Mouse (Mus musculus) liver, embryonic 14.5 days (tissue): ENCODE measurements around the gene Ppp1r7. TPM values are rescaled to one million over a fixed set of nuclear protein-coding genes. Genes with fewer than 3 reads are reported as not detected.

Experiments
- ATAC-seq: fragments of 200-750 bp; cut with Nextera tagmentation; 2 replicates; pipeline ENCODE4 v1.8.0; 2017; ENCODE audit warnings: moderate number of reproducible peaks, mild to moderate bottlenecking, moderate library complexity; ENCODE audit not compliant: insufficient read depth
- DNase-seq, 3 experiments: peaks; one replicate each; pipeline ENCODE4 v3.0.0-alpha.2; 2012 to 2013; ENCODE audit warnings: low read depth in 3 of 3, low spot score in 3 of 3
- H3K27ac ChIP-seq: fragments of 300-500 bp; sonication (generic); 2 replicates; pipeline ENCODE4 v1.5.1; 2014; ENCODE audit warnings: moderate library complexity, mild to moderate bottlenecking, control low read depth, inconsistent platforms
- H3K27me3 ChIP-seq: fragments of 300-500 bp; sonication (generic); 2 replicates; pipeline ENCODE4 v1.6.1; 2014; ENCODE audit warnings: mild to moderate bottlenecking, low read length, moderate library complexity; ENCODE audit not compliant: control insufficient read depth, insufficient read depth
- H3K36me3 ChIP-seq: fragments of 300-500 bp; sonication (generic); replicated peaks from 2 replicates; pipeline ENCODE4 v1.6.1; 2014; ENCODE audit warnings: low read depth; ENCODE audit not compliant: control insufficient read depth, insufficient read depth
- H3K4me1 ChIP-seq, 2 experiments: fragments of 200-500 bp in 1 of 2; fragments of 300-500 bp in 1 of 2; sonication (generic) in 1 of 2; replicated peaks; 2 replicates each; pipeline ENCODE4 v1.6.1; 2012 to 2014; ENCODE audit warnings: antibody characterized with exemption in 1 of 2, inconsistent platforms in 1 of 2, low read length in 1 of 2; ENCODE audit not compliant: control insufficient read depth in 2 of 2, insufficient read depth in 2 of 2
- H3K4me2 ChIP-seq: fragments of 300-500 bp; sonication (generic); 2 replicates; pipeline ENCODE4 v1.6.1; 2014; ENCODE audit warnings: low read depth, mild to moderate bottlenecking, control low read depth, moderate library complexity
- H3K4me3 ChIP-seq, 2 experiments: fragments of 200-500 bp in 1 of 2; fragments of 300-500 bp in 1 of 2; sonication (generic) in 1 of 2; 2 replicates each; pipeline ENCODE4 v1.5.1; 2012 to 2014; ENCODE audit warnings: low read depth in 2 of 2, low read length in 2 of 2, mild to moderate bottlenecking in 2 of 2, control low read depth in 1 of 2, inconsistent platforms in 1 of 2, moderate library complexity in 1 of 2; ENCODE audit not compliant: insufficient read depth in 1 of 2
- H3K9ac ChIP-seq: fragments of 300-500 bp; sonication (generic); replicated peaks from 2 replicates; pipeline ENCODE4 v1.6.1; 2014; ENCODE audit warnings: mild to moderate bottlenecking, control low read depth, moderate library complexity
- H3K9me3 ChIP-seq: fragments of 300-500 bp; sonication (generic); 2 replicates; pipeline ENCODE4 v1.6.1; 2016; ENCODE audit warnings: low read length, mixed read lengths; ENCODE audit not compliant: control insufficient read depth
- CTCF ChIP-seq: IDR thresholded peaks from 2 replicates; pipeline ENCODE4 v1.5.1; 2016; ENCODE audit warnings: antibody characterized with exemption, low read depth, control low read depth
- EP300 ChIP-seq: IDR thresholded peaks from 2 replicates; pipeline ENCODE4 v1.6.1; 2016; ENCODE audit warnings: antibody characterized with exemption, low read depth
- WGBS: fragments of 180-500 bp; shearing (Covaris S2); extraction: QIAGEN DNeasy Blood & Tissue Kit; methylation state at CpG from one replicate; pipeline ENCODE4 v1.1.7; 2014; ENCODE audit not compliant: insufficient replicate concordance; 5-methylcytosine and 5-hydroxymethylcytosine counted together
- microRNA-seq: library from miRNA; unstranded; fragments of <30 nt; microRNA quantifications from one replicate; pipeline ENCODE4, GENCODE M21; 2016
- polyA plus RNA-seq, 2 experiments: library from polyadenylated mRNA; depleted of rRNA in 1 of 2; stranded (reverse) in 1 of 2; unstranded in 1 of 2; fragments of >200 nt; fragmentation: Nextera tagmentation in 1 of 2; extraction: Ambion mirVana in 1 of 2; gene quantifications; 2 replicates each; pipeline versions ENCODE4 v1.2.1 to v1.2.3; 2012 to 2014

The Ppp1r7 gene
- polyA plus RNA-seq, 2 experiments: 6.9 to 33.8 TPM

DNA sequence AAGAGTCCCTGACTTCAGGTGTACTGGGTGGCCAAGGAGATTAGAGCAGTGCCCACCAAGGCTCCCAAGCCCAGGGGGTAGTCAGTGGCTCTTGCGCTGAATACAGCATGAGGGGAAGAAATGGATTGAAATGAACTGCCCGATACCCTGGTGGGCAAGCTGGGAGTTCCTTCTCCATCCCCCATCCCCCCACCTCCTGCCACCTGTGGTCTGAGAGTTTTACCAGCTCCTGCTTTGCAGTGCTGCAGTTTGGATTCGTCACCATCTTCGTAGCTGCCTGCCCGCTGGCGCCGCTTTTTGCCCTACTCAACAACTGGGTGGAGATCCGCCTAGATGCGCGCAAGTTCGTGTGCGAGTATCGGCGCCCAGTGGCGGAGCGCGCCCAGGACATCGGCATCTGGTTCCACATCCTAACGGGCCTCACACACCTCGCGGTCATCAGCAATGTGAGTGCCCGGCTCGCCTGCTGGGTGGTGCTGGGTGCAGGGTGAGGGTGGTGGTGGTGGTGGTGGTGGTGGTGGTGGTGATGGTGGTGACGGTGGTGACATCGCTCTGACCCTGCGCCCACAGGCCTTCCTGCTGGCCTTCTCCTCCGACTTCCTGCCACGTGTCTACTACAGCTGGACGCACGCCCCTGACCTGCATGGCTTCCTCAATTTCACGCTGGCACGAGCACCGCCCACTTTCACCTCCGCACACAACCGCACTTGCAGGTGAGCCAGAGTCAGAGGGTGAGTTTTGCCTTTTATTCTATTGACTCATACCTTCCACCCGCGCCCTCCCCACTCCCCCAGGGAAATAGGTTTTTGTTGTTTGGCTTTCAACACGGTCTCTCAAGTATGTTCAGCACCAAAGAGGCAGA, 58.8 kb downstream of the Ppp1r7 start:
- Histone ChIP-seq H3K4me1 (no peaks in the 10 kb centered on the region), H3K27me3 (no peaks in the 10 kb centered on the region), H3K4me2 (peak overlapping the region; percentile 51), H3K9ac (no peak overlapping the region), H3K4me3 (peak overlapping the region; percentile 13 to 17; a peak in 3 of 4 replicates), H3K27ac (no peak overlapping the region), H3K9me3 (no peaks in the 10 kb centered on the region), H3K36me3 (peaks cover 2% of the 10 kb centered on the region; the same call in 1 of the 2 replicates)
- 0 out of 2 replicates have a peak, but pooled peaks have one; percentile 14 for ATAC-seq
- DNase-seq: no peak
- TF ChIP-seq CTCF (peak; percentile 16; the same call in 1 of the 2 replicates), EP300 (no peak)
- 12% methylated on average over 38 of the region's 38 CpGs for WGBS

GRCm38 (mm10) chr1:93403403-93403802, 60.7 kb downstream of the Ppp1r7 start:
- Histone ChIP-seq H3K27ac (no peak overlapping the region), H3K4me2 (no peak overlapping the region), H3K4me3 (no peak overlapping the region), H3K9ac (no peak overlapping the region), H3K36me3 (peaks cover 21% of the 10 kb centered on the region), H3K27me3 (no peaks in the 10 kb centered on the region), H3K4me1 (no peaks in the 10 kb centered on the region), H3K9me3 (no peaks in the 10 kb centered on the region)
- DNase-seq (no peak), ATAC-seq (no peak)
- TF ChIP-seq EP300 (no peak), CTCF (no peak)
- 31% methylated on average over 4 of the region's 4 CpGs for WGBS

Small RNAs within 50 kb of the gene (microRNA-seq; reads per million reads assigned to microRNA genes)
- gene Mir6345 (not detected), gene Mir6902 (not detected)

Other genes with a start within 250 kb of the Ppp1r7 start
- 0.07 and 0.16 TPM in 2 replicates for gene Kif1a, start 240.9 kb upstream of the Ppp1r7 start, polyA plus RNA-seq (2012; rRNA removed)
- gene Kif1a, start 240.9 kb upstream of the Ppp1r7 start, polyA plus RNA-seq (2014; fragmentation: Nextera tagmentation; extraction: Ambion mirVana): 0.10 and 0.27 TPM in 2 replicates
- gene Agxt, start 207.6 kb upstream of the Ppp1r7 start, polyA plus RNA-seq (2012; rRNA removed): 2.5 and 3.0 TPM in 2 replicates
- 8.4 and 9.4 TPM in 2 replicates for gene Agxt, start 207.6 kb upstream of the Ppp1r7 start, polyA plus RNA-seq (2014; fragmentation: Nextera tagmentation; extraction: Ambion mirVana)
- 0.07 and 0.11 TPM in 2 replicates for gene 2310007B03Rik, start 181.9 kb upstream of the Ppp1r7 start, polyA plus RNA-seq (2012; rRNA removed)
- 0.09 and 0.21 TPM in 2 replicates for gene 2310007B03Rik, start 181.9 kb upstream of the Ppp1r7 start, polyA plus RNA-seq (2014; fragmentation: Nextera tagmentation; extraction: Ambion mirVana)
- gene Crocc2, start 174.1 kb upstream of the Ppp1r7 start, polyA plus RNA-seq (2012; rRNA removed): 0.01 and 0.02 TPM in 2 replicates
- gene Crocc2, start 174.1 kb upstream of the Ppp1r7 start, polyA plus RNA-seq (2014; fragmentation: Nextera tagmentation; extraction: Ambion mirVana): not detected in 2 replicates
- 0.16 and 0.25 TPM in 2 replicates for gene Sned1, start 107.0 kb upstream of the Ppp1r7 start, polyA plus RNA-seq (2012; rRNA removed)
- 0.06 and 0.25 TPM in 2 replicates for gene Sned1, start 107.0 kb upstream of the Ppp1r7 start, polyA plus RNA-seq (2014; fragmentation: Nextera tagmentation; extraction: Ambion mirVana)
- gene Mterf4, start 36.9 kb upstream of the Ppp1r7 start, polyA plus RNA-seq (2012; rRNA removed): 6.4 and 7.6 TPM in 2 replicates
- 7.7 and 8.0 TPM in 2 replicates for gene Mterf4, start 36.9 kb upstream of the Ppp1r7 start, polyA plus RNA-seq (2014; fragmentation: Nextera tagmentation; extraction: Ambion mirVana)
- gene Pask, start 628 bp downstream of the Ppp1r7 start, polyA plus RNA-seq (2012; rRNA removed): 5.1 and 6.3 TPM in 2 replicates
- 5.4 and 6.1 TPM in 2 replicates for gene Pask, start 628 bp downstream of the Ppp1r7 start, polyA plus RNA-seq (2014; fragmentation: Nextera tagmentation; extraction: Ambion mirVana)
- gene Ano7, start 31.1 kb downstream of the Ppp1r7 start, polyA plus RNA-seq (2012; rRNA removed): 0.11 and 0.13 TPM in 2 replicates
- gene Ano7, start 31.1 kb downstream of the Ppp1r7 start, polyA plus RNA-seq (2014; fragmentation: Nextera tagmentation; extraction: Ambion mirVana): 0.14 TPM in 1 of 2 replicates, not detected in the other
- gene Hdlbp, start 136.0 kb downstream of the Ppp1r7 start, polyA plus RNA-seq (2012; rRNA removed): 30.9 and 47.2 TPM in 2 replicates
- 59.3 and 61.6 TPM in 2 replicates for gene Hdlbp, start 136.0 kb downstream of the Ppp1r7 start, polyA plus RNA-seq (2014; fragmentation: Nextera tagmentation; extraction: Ambion mirVana)
- gene Farp2, start 169.2 kb downstream of the Ppp1r7 start, polyA plus RNA-seq (2012; rRNA removed): 0.61 TPM in 2 replicates
- gene Farp2, start 169.2 kb downstream of the Ppp1r7 start, polyA plus RNA-seq (2014; fragmentation: Nextera tagmentation; extraction: Ambion mirVana): 1.2 and 1.3 TPM in 2 replicates